In genomic region chr9:40228804-40229331, GRCm38 (mm10) we compare ENCODE assay signal across 14 mouse cellular contexts. TPM values are rescaled to one million over a fixed set of nuclear protein-coding genes. Genes with fewer than 3 reads are reported as not detected.
"Had no signal": no experiment of that assay in that cellular context is flagged by ENCODE, and none has a peak within 500 bp of the region (broad histone marks: within the 10 kb centered on the region; RNA-seq: fewer than 3 reads in every experiment).

No protein-coding gene starts in this region.

- H3K4me3 ChIP-seq: limb, embryonic 12.5 days; liver, embryonic 13.5 days; lung, embryonic 15.5 days; myocyte; neural tube, embryonic 15.5 days had no signal

- H3K36me3 ChIP-seq: limb, embryonic 12.5 days; liver, embryonic 13.5 days; lung, embryonic 15.5 days; neural tube, embryonic 15.5 days had no signal

- H3K4me1 ChIP-seq: limb, embryonic 12.5 days; liver, embryonic 13.5 days; lung, embryonic 15.5 days; neural tube, embryonic 15.5 days had no signal

- H3K9me3 ChIP-seq: limb, embryonic 12.5 days; liver, embryonic 13.5 days; lung, embryonic 15.5 days; neural tube, embryonic 15.5 days had no signal

- H3K27ac ChIP-seq: kidney, postnatal 0 days; limb, embryonic 12.5 days; liver, embryonic 13.5 days; lung, embryonic 15.5 days; macrophage; neural tube, embryonic 15.5 days; stomach, postnatal 0 days had no signal

- H3K4me2 ChIP-seq: limb, embryonic 12.5 days; liver, embryonic 13.5 days; lung, embryonic 15.5 days; neural tube, embryonic 15.5 days had no signal

- H3K9ac ChIP-seq: limb, embryonic 12.5 days; liver, embryonic 13.5 days; liver, postnatal 0 days; lung, embryonic 15.5 days; neural tube, embryonic 15.5 days had no signal

- ATAC-seq: liver, postnatal 0 days had no signal

- DNase-seq: layer of hippocampus, adult 9-11 months; layer of hippocampus, postnatal 36 days; liver, embryonic 13.5 days had no signal

- H3K27me3 ChIP-seq: limb, embryonic 12.5 days; liver, embryonic 13.5 days; lung, embryonic 15.5 days; neural tube, embryonic 15.5 days had no signal

RNA-seq across cellular contexts. Expression of gene Olfr986, which starts 48.1 kb away (rescaled TPM):
- total RNA-seq: layer of hippocampus, postnatal 36 days; left cerebral cortex, adult 8-10 months; left cerebral cortex, postnatal 36 days had no signal
- polyA plus RNA-seq: kidney, postnatal 0 days; limb, embryonic 12.5 days; liver, embryonic 13.5 days; liver, postnatal 0 days; lung, embryonic 15.5 days; macrophage; myocyte; neural tube, embryonic 11.5 days; stomach, postnatal 0 days had no signal
